In the genomic region with DNA sequence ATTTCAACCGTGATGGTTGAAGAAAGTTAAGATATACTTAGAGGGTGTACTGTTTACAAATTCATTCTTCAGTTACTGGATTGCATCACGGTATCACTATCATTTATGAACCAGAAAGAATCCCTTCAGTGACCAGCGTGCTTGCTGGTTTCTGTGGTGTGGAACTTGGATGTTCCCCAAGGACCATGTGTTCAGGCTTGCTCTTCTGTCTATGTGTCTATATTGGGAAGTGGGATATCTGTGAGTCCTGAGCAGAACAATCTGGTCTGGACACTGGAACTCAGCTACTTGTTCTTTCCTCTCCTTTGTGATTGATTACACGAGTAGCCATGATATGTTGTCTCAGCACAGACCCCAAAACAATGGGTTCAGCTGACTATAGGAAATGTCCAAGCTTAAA, we compare ENCODE assay signal across 3 mouse cellular contexts.
DNase-seq lines count a peak whose midpoint lies in the region; ATAC-seq and TF ChIP-seq lines count a peak whose summit lies in the region.
"Not testable (repeated sequence)": the region's sequence is repeated elsewhere in the genome, so short reads cannot be mapped to it uniquely, and the experiment has no call there.

No protein-coding gene starts in this region.

- 41% methylated on average over 4 of the region's 4 CpGs for WGBS in lung, embryonic 14.5 days
- 40% methylated on average over 4 of the region's 4 CpGs for WGBS in lung, embryonic 15.5 days
- 46% methylated on average over 4 of the region's 4 CpGs for WGBS in lung, embryonic 16.5 days

- not testable (repeated sequence) for H3K36me3 ChIP-seq in lung, embryonic 14.5 days (ENCODE audit: insufficient read depth); lung, embryonic 15.5 days; lung, embryonic 16.5 days (ENCODE audit: control insufficient read depth, insufficient read depth, low read length)

- not testable (repeated sequence) for H3K4me3 ChIP-seq in lung, embryonic 14.5 days (ENCODE audit: low read depth, low read length); lung, embryonic 15.5 days; lung, embryonic 16.5 days (ENCODE audit: low read length)

- not testable (repeated sequence) for H3K4me2 ChIP-seq in lung, embryonic 14.5 days; lung, embryonic 15.5 days; lung, embryonic 16.5 days (ENCODE audit: low read depth, low read length)

- not testable (repeated sequence) for H3K27me3 ChIP-seq in lung, embryonic 14.5 days (ENCODE audit: insufficient read depth, low read length); lung, embryonic 15.5 days; lung, embryonic 16.5 days (ENCODE audit: control insufficient read depth, insufficient read depth, low read depth, low read length)

- not testable (repeated sequence) for TF ChIP-seq CTCF in lung, embryonic 14.5 days (IDR thresholded peaks at IDR 0.05; ENCODE audit: low read depth)

- peak; percentile 21; the same call in 1 of the 2 replicates for ATAC-seq in lung, embryonic 14.5 days (ENCODE audit: insufficient read depth)
- ATAC-seq in lung, embryonic 15.5 days (ENCODE audit: borderline replicate concordance, extremely low read depth, low FRiP score, low TSS enrichment), result peak; percentile 65
- peak; percentile 79 for ATAC-seq in lung, embryonic 16.5 days (ENCODE audit: low read depth)

- H3K27ac ChIP-seq in lung, embryonic 14.5 days (ENCODE audit: low read depth); lung, embryonic 15.5 days; lung, embryonic 16.5 days (ENCODE audit: low read length): not testable (repeated sequence)

- not testable (repeated sequence) for H3K9me3 ChIP-seq in lung, embryonic 14.5 days (ENCODE audit: low read depth, low read length); lung, embryonic 15.5 days; lung, embryonic 16.5 days (ENCODE audit: control insufficient read depth, low read length)

- not testable (repeated sequence) for H3K4me1 ChIP-seq in lung, embryonic 14.5 days (ENCODE audit: insufficient read depth); lung, embryonic 15.5 days; lung, embryonic 16.5 days (replicated peaks; ENCODE audit: control insufficient read depth, insufficient read depth, low read length)

- DNase-seq in lung, embryonic 14.5 days, result peak; percentile 34

- H3K9ac ChIP-seq in lung, embryonic 14.5 days; lung, embryonic 15.5 days; lung, embryonic 16.5 days (ENCODE audit: low read length): not testable (repeated sequence)

Comparison
In these comparisons a context has a peak if more than half of its experiments do, and no peak if none do; other contexts are left out.
1. ATAC-seq: peak in every context shown above with its lines; median percentile 79 in lung, embryonic 16.5 days; 65 in lung, embryonic 15.5 days; 21 in lung, embryonic 14.5 days.